Mouse (Mus musculus) kidney, adult 2 months (tissue): ENCODE results near the gene Cebpa.

Experiments used
- CTCF ChIP-seq: fragments of 200-500 bp; conservative IDR thresholded peaks from 2 replicates; pipeline ENCODE4 v1.5.1; 2011; ENCODE audit warnings: low read depth, mild to moderate bottlenecking, control low read depth, low read length, moderate library complexity, mixed read lengths; ENCODE audit not compliant: insufficient read depth, insufficient read length
- POLR2A ChIP-seq: fragments of 200-500 bp; IDR thresholded peaks from one replicate; pipeline ENCODE4 v1.6.1; 2011; ENCODE audit warnings: low read depth, low read length, control low read depth

- TF ChIP-seq POLR2A (no peak), CTCF (0 out of 2 replicates have a peak, but pooled peaks have one; percentile 10)
These were observed 38.2 kb upstream of the Cebpa start for GRCm38 (mm10) chr7:35080843-35081338.
